27 mouse cellular contexts compared by ENCODE assay signal in the genomic region with DNA sequence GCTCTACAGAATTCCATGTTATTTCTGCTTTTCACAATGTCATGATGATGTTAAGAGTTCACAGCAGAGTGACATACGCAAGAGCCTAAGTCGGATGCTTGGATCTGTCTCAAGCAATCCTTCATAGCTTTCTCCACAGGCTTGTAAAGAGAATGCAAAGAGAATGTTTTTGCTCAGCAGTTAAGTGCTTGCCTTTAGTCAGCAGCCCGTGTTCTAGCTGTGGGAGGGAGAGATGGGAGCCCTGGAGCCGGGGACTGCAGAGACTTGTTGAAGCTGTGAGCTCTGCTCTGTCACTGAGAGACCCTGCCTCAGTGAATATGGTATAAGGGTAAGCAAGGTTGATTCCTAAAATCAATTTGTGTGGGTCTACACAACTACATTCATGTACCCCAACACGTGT.
A peak's percentile ranks its signal among the peaks of the same experiment; 100 is the strongest.
DNase-seq lines count a peak whose midpoint lies in the region; ATAC-seq and TF ChIP-seq lines count a peak whose summit lies in the region.
"Had no signal": no experiment of that assay in that cellular context is flagged by ENCODE, and none has a peak within 500 bp of the region (broad histone marks: within the 10 kb centered on the region; RNA-seq: fewer than 3 reads in every experiment).

No protein-coding gene starts in this region.

- no peak for DNase-seq in frontal cortex, postnatal 10 days (ENCODE audit: low spot score in 2 of 2)
- DNase-seq in heart, embryonic 10.5 days (ENCODE audit: low spot score), result peak; percentile 38
- DNase-seq in heart, postnatal 10 days, result no peak
- no peak for DNase-seq in left cerebral cortex, adult 2 months (ENCODE audit: extremely low spot score in 1 of 2, low spot score in 2 of 2)
- DNase-seq in left cerebral cortex, adult 9 months (ENCODE audit: low spot score in 2 of 2), result no peak
- peak; percentile 67 for DNase-seq in brain, adult 2 months (ENCODE audit: low read depth, low spot score)
- DNase-seq in urinary bladder, postnatal 36 days (ENCODE audit: low spot score in 2 of 2), result no peak
- DNase-seq: adrenal gland, adult 8-10 months; adrenal gland, postnatal 14 days; adrenal gland, postnatal 36 days; B cell, adult 2 months; cerebellum, adult 11 months; cerebellum, adult 18-20 months; cerebellum, adult 8-10 months; cerebellum, adult 9-11 months; cerebellum, postnatal 14 days; cerebellum, postnatal 36 days had no signal

- H3K36me3 ChIP-seq in heart, embryonic 10.5 days, result no peaks in the 10 kb centered on the region
- H3K36me3 ChIP-seq: embryonic facial prominence, embryonic 10.5 days; embryonic facial prominence, embryonic 12.5 days; forebrain, embryonic 12.5 days; G1E had no signal

- intact Hi-C loops in heart, postnatal 10 days (cut with DNase I), result no loop called here
- intact Hi-C loops in left cerebral cortex, adult 2 months (cut with DNase I), result loop anchor here (5.0 kb wide), 4 partner anchors 73 to 318 kb away; a partner anchor contains a TSS

- no peaks in the 10 kb centered on the region for H3K4me1 ChIP-seq in heart, embryonic 10.5 days
- H3K4me1 ChIP-seq: embryonic facial prominence, embryonic 10.5 days; embryonic facial prominence, embryonic 12.5 days; forebrain, embryonic 12.5 days had no signal

- no peak overlapping the region for H3K27ac ChIP-seq in heart, embryonic 10.5 days
- H3K27ac ChIP-seq in left cerebral cortex, adult 2 months, result peak overlapping the region; percentile 78
- H3K27ac ChIP-seq: embryonic facial prominence, embryonic 10.5 days; embryonic facial prominence, embryonic 12.5 days; forebrain, embryonic 12.5 days had no signal

- 79% methylated on average over 5 of the region's 5 CpGs for WGBS in heart, embryonic 10.5 days

- no peak for TF ChIP-seq CTCF in left cerebral cortex, adult 2 months (IDR thresholded peaks at IDR 0.05)

- H3K4me3 ChIP-seq in heart, embryonic 10.5 days, result no peak overlapping the region
- no peak overlapping the region for H3K4me3 ChIP-seq in left cerebral cortex, adult 2 months
- H3K4me3 ChIP-seq: embryonic facial prominence, embryonic 10.5 days; embryonic facial prominence, embryonic 12.5 days; forebrain, embryonic 12.5 days had no signal

- ATAC-seq in frontal cortex, adult (ENCODE audit: low TSS enrichment), result peak; percentile 24; the same call in 1 of the 2 replicates
- ATAC-seq: activated CD4-positive, CD25-positive, alpha-beta regulatory T cell, adult 4 months; CD4-positive, CD25-positive, alpha-beta regulatory T cell, adult 4 months; forebrain, embryonic 14.5 days; forebrain, embryonic 16.5 days; Patski had no signal

- H3K9me3 ChIP-seq in heart, embryonic 10.5 days, result no peaks in the 10 kb centered on the region
- H3K9me3 ChIP-seq: embryonic facial prominence, embryonic 10.5 days; embryonic facial prominence, embryonic 12.5 days; forebrain, embryonic 12.5 days; G1E had no signal

- no peaks in the 10 kb centered on the region for H3K27me3 ChIP-seq in heart, embryonic 10.5 days (ENCODE audit: insufficient read depth, poor library complexity, severe bottlenecking)
- H3K27me3 ChIP-seq: embryonic facial prominence, embryonic 12.5 days; forebrain, embryonic 12.5 days had no signal

Comparison
In these comparisons a context has a peak if more than half of its experiments do, and no peak if none do; other contexts are left out.
1. DNase-seq: peak in heart, embryonic 10.5 days (single experiment) and brain, adult 2 months (single experiment); none in frontal cortex, postnatal 10 days (0 of 2), heart, postnatal 10 days (0 of 2), left cerebral cortex, adult 2 months (0 of 2), left cerebral cortex, adult 9 months (0 of 2) and urinary bladder, postnatal 36 days (0 of 2).